Mouse (Mus musculus): ENCODE data around the gene Scn5a. TPM values are rescaled to one million over a fixed set of nuclear protein-coding genes. Genes with fewer than 3 reads are reported as not detected.

Gene Scn5a
- polyA plus RNA-seq, 1 experiment from 2014 or later: 0.22 TPM

- H3K4me3 ChIP-seq (replicated peaks; ENCODE audit: low read length): no peak overlapping the region
- H3K27me3 ChIP-seq (ENCODE audit: control insufficient read depth, insufficient read depth, low read length): no peaks in the 10 kb centered on the region
- ATAC-seq (ENCODE audit: insufficient read depth, low FRiP score): no peak
- H3K4me2 ChIP-seq (ENCODE audit: low read depth, low read length): no peak overlapping the region
- H3K36me3 ChIP-seq (ENCODE audit: control insufficient read depth, insufficient read depth, low read length): peaks cover 3% of the 10 kb centered on the region; the same call in 1 of the 2 replicates
- H3K27ac ChIP-seq (ENCODE audit: low read length): no peak overlapping the region
- no peaks in the 10 kb centered on the region for H3K9me3 ChIP-seq (replicated peaks; ENCODE audit: control insufficient read depth, low read length)
- H3K4me1 ChIP-seq (ENCODE audit: control insufficient read depth, insufficient read depth, low read length): no peaks in the 10 kb centered on the region
- WGBS: 89% methylated on average over 12 of the region's 12 CpGs
- H3K9ac ChIP-seq (ENCODE audit: low read length): no peak overlapping the region
These were observed 140.8 kb downstream of the Scn5a start for GRCm38 (mm10) chr9:119438065-119438464.

GRCm38 (mm10) chr9:119435855-119436254 is 143.0 kb downstream of the Scn5a start:
- no peak overlapping the region for H3K4me2 ChIP-seq (ENCODE audit: low read depth, low read length)
- H3K27me3 ChIP-seq (ENCODE audit: control insufficient read depth, insufficient read depth, low read length): no peaks in the 10 kb centered on the region
- 67% methylated on average over 2 of the region's 2 CpGs for WGBS
- peaks cover 3% of the 10 kb centered on the region; the same call in 1 of the 2 replicates for H3K36me3 ChIP-seq (ENCODE audit: control insufficient read depth, insufficient read depth, low read length)
- H3K9ac ChIP-seq (ENCODE audit: low read length): no peak overlapping the region; the same call in 1 of the 2 replicates
- no peak overlapping the region for H3K27ac ChIP-seq (ENCODE audit: low read length)
- no peak overlapping the region for H3K4me3 ChIP-seq (replicated peaks; ENCODE audit: low read length)
- H3K4me1 ChIP-seq (ENCODE audit: control insufficient read depth, insufficient read depth, low read length): no peaks in the 10 kb centered on the region
- no peaks in the 10 kb centered on the region for H3K9me3 ChIP-seq (replicated peaks; ENCODE audit: control insufficient read depth, low read length)
- no peak; the same call in 1 of the 2 replicates for ATAC-seq (ENCODE audit: insufficient read depth, low FRiP score)

Other genes with a start within 250 kb of the Scn5a start
- 131 and 139 TPM in 2 replicates for gene Acaa1a, start 239.3 kb downstream of the Scn5a start, polyA plus RNA-seq (2015; fragmentation: Nextera tagmentation; extraction: Ambion mirVana)
- 43.2 and 46.7 TPM in 2 replicates for gene Myd88, start 237.6 kb downstream of the Scn5a start, polyA plus RNA-seq (2015; fragmentation: Nextera tagmentation; extraction: Ambion mirVana)
- gene Xylb, start 221.6 kb downstream of the Scn5a start, polyA plus RNA-seq (2015; fragmentation: Nextera tagmentation; extraction: Ambion mirVana): 7.0 and 8.5 TPM in 2 replicates
- not detected in 2 replicates for gene Slc22a14, start 213.5 kb downstream of the Scn5a start, polyA plus RNA-seq (2015; fragmentation: Nextera tagmentation; extraction: Ambion mirVana)
- 5.9 and 6.8 TPM in 2 replicates for gene Acvr2b, start 176.9 kb downstream of the Scn5a start, polyA plus RNA-seq (2015; fragmentation: Nextera tagmentation; extraction: Ambion mirVana)
- gene Exog, start 134.1 kb downstream of the Scn5a start, polyA plus RNA-seq (2015; fragmentation: Nextera tagmentation; extraction: Ambion mirVana): 21.5 and 23.2 TPM in 2 replicates
- gene Scn10a, start 140.3 kb upstream of the Scn5a start, polyA plus RNA-seq (2015; fragmentation: Nextera tagmentation; extraction: Ambion mirVana): not detected in 2 replicates
- gene Scn11a, start 246.4 kb upstream of the Scn5a start, polyA plus RNA-seq (2015; fragmentation: Nextera tagmentation; extraction: Ambion mirVana): 0.03 TPM in 1 of 2 replicates, not detected in the other